Mouse (Mus musculus) neutrophil, adult 83 days (primary cell): ENCODE results near the gene Mapk1ip1. TPM values are rescaled to one million over a fixed set of nuclear protein-coding genes. Genes with fewer than 3 reads are reported as not detected.

Experiments used
- total RNA-seq, 2 experiments: library from RNA; stranded (reverse); gene quantifications; one replicate each; pipeline ENCODE4 v1.2.4; 2023

Gene Mapk1ip1
- total RNA-seq = 10 to 100 TPM; 15.5 to 21.5 TPM

GRCm38 (mm10) chr7:138845544-138846391 is at the start of gene Mapk1ip1, which contains the start of gene Ppp2r2d:
Gene Mapk1ip1 (minus strand): TSS chr7:138846273.
Gene Ppp2r2d (plus strand): TSS chr7:138846079.

Other genes starting within 250 kb of the Mapk1ip1 start
- gene Ppp2r2d, start 194 bp downstream of the Mapk1ip1 start, total RNA-seq = 10 to 100 TPM; 39.8 to 40.4 TPM
- gene Bnip3, start 63.2 kb upstream of the Mapk1ip1 start, total RNA-seq = 10 to 100 TPM in 1 of 2 experiments, 1 to 10 TPM in 1; 9.8 to 11.3 TPM
- not detected for gene Jakmip3, start 94.5 kb upstream of the Mapk1ip1 start, total RNA-seq
- not detected for gene Dpysl4, start 239.7 kb upstream of the Mapk1ip1 start, total RNA-seq